Mouse (Mus musculus) liver, adult 2 months (tissue): ENCODE data around the gene Maml3. TPM values are rescaled to one million over a fixed set of nuclear protein-coding genes. Genes with fewer than 3 reads are reported as not detected.

Experiments used
- DNase-seq: peaks from one replicate; pipeline ENCODE4 v3.0.0-alpha.2; 2011; ENCODE audit warnings: low read depth, low spot score; ENCODE audit errors: extremely low read depth
- H3K27ac ChIP-seq: fragments of 200-500 bp; replicated peaks from 2 replicates; pipeline ENCODE4 v1.5.1; 2012; ENCODE audit warnings: low read depth, mild to moderate bottlenecking, control low read depth, inconsistent platforms, low read length; ENCODE audit not compliant: insufficient read depth
- H3K27me3 ChIP-seq: fragments of 200-500 bp; 2 replicates; pipeline ENCODE4 v1.6.1; 2012; ENCODE audit warnings: mild to moderate bottlenecking, moderate library complexity, low read length, inconsistent platforms; ENCODE audit not compliant: control insufficient read depth, insufficient read depth
- H3K36me3 ChIP-seq: fragments of 200-500 bp; 2 replicates; pipeline ENCODE4 v1.6.1; 2012; ENCODE audit warnings: low read length, inconsistent platforms; ENCODE audit not compliant: control insufficient read depth, insufficient read depth
- H3K4me1 ChIP-seq: fragments of 200-500 bp; 2 replicates; pipeline ENCODE4 v1.6.1; 2011; ENCODE audit warnings: low read length; ENCODE audit not compliant: control insufficient read depth, insufficient read depth
- H3K4me3 ChIP-seq: fragments of 200-500 bp; 2 replicates; pipeline ENCODE4 v1.5.1; 2011; ENCODE audit warnings: low read depth, mild to moderate bottlenecking, control low read depth, low read length, moderate library complexity; ENCODE audit not compliant: insufficient read depth
- H3K79me2 ChIP-seq: fragments of 200-500 bp; 2 replicates; pipeline ENCODE4 v1.6.1; 2012; ENCODE audit warnings: inconsistent platforms, mild to moderate bottlenecking, low read length, moderate library complexity; ENCODE audit not compliant: control insufficient read depth, insufficient read depth
- H3K9ac ChIP-seq: fragments of 200-500 bp; 2 replicates; pipeline ENCODE4 v1.6.1; 2012; ENCODE audit warnings: low read depth, mild to moderate bottlenecking, control low read depth, inconsistent platforms, low read length
- CTCF ChIP-seq: fragments of 200-500 bp; IDR thresholded peaks from 2 replicates; pipeline ENCODE4 v1.5.1; 2011; ENCODE audit warnings: low read depth, low read length, control low read depth
- POLR2A ChIP-seq: fragments of 200-500 bp; IDR thresholded peaks from 2 replicates; pipeline ENCODE4 v1.6.1; 2011; ENCODE audit warnings: low read length, control low read depth; ENCODE audit not compliant: insufficient read depth; ENCODE audit errors: extremely low read depth
- WGBS: fragments of 180-500 bp; shearing (Covaris S2); methylation state at CpG from one replicate; pipeline ENCODE4 v1.1.7; 2018; 5-methylcytosine and 5-hydroxymethylcytosine counted together
- polyA plus RNA-seq: library from polyadenylated mRNA; depleted of rRNA; stranded (reverse); fragments of >200 nt; gene quantifications from 2 replicates; pipeline ENCODE4 v1.2.3, GENCODE M21; 2012
- total RNA-seq: library from RNA; depleted of rRNA; stranded (reverse); fragments of >200 nt; gene quantifications from 2 replicates; pipeline ENCODE4 v1.2.3, GENCODE M21; 2014

Gene Maml3
- total and polyA plus RNA-seq, 2 experiments, result 0.64 to 0.92 TPM

GRCm38 (mm10) chr3:51647356-51647755 is 457.5 kb downstream of the Maml3 start:
- Histone ChIP-seq H3K27me3 (no peaks in the 10 kb centered on the region), H3K27ac (no peak overlapping the region), H3K79me2 (no peaks in the 10 kb centered on the region), H3K4me1 (no peaks in the 10 kb centered on the region; the same call in 1 of the 2 replicates), H3K36me3 (no peaks in the 10 kb centered on the region), H3K4me3 (no peak overlapping the region), H3K9ac (no peak overlapping the region)
- no peak for DNase-seq
- TF ChIP-seq CTCF (no peak), POLR2A (no peak)
- WGBS, result 66% methylated on average over 4 of the region's 4 CpGs

- no peaks in the 10 kb centered on the region for H3K79me2 ChIP-seq
- H3K27me3 ChIP-seq, result no peaks in the 10 kb centered on the region
- no peak for DNase-seq
- TF ChIP-seq POLR2A, result no peak
- no peak for TF ChIP-seq CTCF
- no peak overlapping the region for H3K4me3 ChIP-seq
- H3K9ac ChIP-seq, result no peak overlapping the region
- H3K27ac ChIP-seq, result no peak overlapping the region
- 74% methylated on average over 10 of the region's 10 CpGs for WGBS
- no peaks in the 10 kb centered on the region for H3K4me1 ChIP-seq
- H3K36me3 ChIP-seq, result no peaks in the 10 kb centered on the region
These were observed 458.6 kb downstream of the Maml3 start for GRCm38 (mm10) chr3:51646301-51646700.

- H3K4me1 ChIP-seq, result no peaks in the 10 kb centered on the region
- DNase-seq, result no peak
- no peaks in the 10 kb centered on the region for H3K27me3 ChIP-seq
- no peak overlapping the region for H3K4me3 ChIP-seq
- no peaks in the 10 kb centered on the region for H3K36me3 ChIP-seq
- 92% methylated on average over 6 of the region's 6 CpGs for WGBS
- no peak overlapping the region for H3K9ac ChIP-seq
- no peaks in the 10 kb centered on the region for H3K79me2 ChIP-seq
- no peak overlapping the region for H3K27ac ChIP-seq
- TF ChIP-seq POLR2A (no peak), CTCF (no peak)
These were observed 459.4 kb downstream of the Maml3 start for GRCm38 (mm10) chr3:51645484-51645883.

- no peak overlapping the region for H3K9ac ChIP-seq
- no peak for DNase-seq
- no peak overlapping the region for H3K4me3 ChIP-seq
- no peaks in the 10 kb centered on the region for H3K4me1 ChIP-seq
- 77% methylated on average over 6 of the region's 6 CpGs for WGBS
- H3K27ac ChIP-seq, result no peak overlapping the region
- TF ChIP-seq CTCF (no peak), POLR2A (no peak)
- H3K36me3 ChIP-seq, result no peaks in the 10 kb centered on the region
- no peaks in the 10 kb centered on the region for H3K79me2 ChIP-seq
- no peaks in the 10 kb centered on the region for H3K27me3 ChIP-seq
These were observed 466.6 kb downstream of the Maml3 start for GRCm38 (mm10) chr3:51638260-51638659.

- Histone ChIP-seq H3K4me1 (no peaks in the 10 kb centered on the region), H3K27me3 (no peaks in the 10 kb centered on the region), H3K9ac (no peak overlapping the region), H3K4me3 (no peak overlapping the region), H3K36me3 (no peaks in the 10 kb centered on the region), H3K79me2 (no peaks in the 10 kb centered on the region), H3K27ac (no peak overlapping the region)
- no peak for TF ChIP-seq CTCF
- no peak for DNase-seq
- WGBS, result 95% methylated on average over 6 of the region's 6 CpGs
These were observed 467.6 kb downstream of the Maml3 start for GRCm38 (mm10) chr3:51637326-51637725.

GRCm38 (mm10) chr3:51636700-51637099 is 468.2 kb downstream of the Maml3 start:
- no peak for DNase-seq
- H3K4me1 ChIP-seq, result no peaks in the 10 kb centered on the region
- WGBS, result 76% methylated on average over 20 of the region's 20 CpGs
- TF ChIP-seq CTCF, result no peak
- no peak for TF ChIP-seq POLR2A
- H3K27ac ChIP-seq, result no peak overlapping the region
- H3K9ac ChIP-seq, result no peak overlapping the region
- H3K27me3 ChIP-seq, result no peaks in the 10 kb centered on the region
- no peaks in the 10 kb centered on the region for H3K79me2 ChIP-seq
- no peaks in the 10 kb centered on the region for H3K36me3 ChIP-seq
- no peak overlapping the region; the same call in 1 of the 2 replicates for H3K4me3 ChIP-seq
